Mouse (Mus musculus) midbrain, postnatal 0 days (tissue): ENCODE results near the gene Adamts17. TPM values are rescaled to one million over a fixed set of nuclear protein-coding genes. Genes with fewer than 3 reads are reported as not detected.

Experiments
- ATAC-seq: fragments of 200-750 bp; cut with Nextera tagmentation; 2 replicates; pipeline ENCODE4 v1.8.0; 2017; ENCODE audit warnings: moderate number of reproducible peaks, mild to moderate bottlenecking, moderate TSS enrichment, moderate library complexity; ENCODE audit not compliant: low FRiP score
- DNase-seq: peaks from one replicate; pipeline ENCODE4 v3.0.0-alpha.2; 2015; ENCODE audit warnings: low spot score
- H3K27ac ChIP-seq: fragments of 300-500 bp; sonication (generic); 2 replicates; pipeline ENCODE4 v1.5.1; 2014; ENCODE audit warnings: low read depth, mild to moderate bottlenecking, low read length, mixed read lengths
- H3K27me3 ChIP-seq: fragments of 300-500 bp; sonication (generic); 2 replicates; pipeline ENCODE4 v1.6.1; 2014; ENCODE audit warnings: low read length, control low read depth, mixed read lengths; ENCODE audit not compliant: insufficient read depth
- H3K36me3 ChIP-seq: fragments of 300-500 bp; sonication (generic); 2 replicates; pipeline ENCODE4 v1.6.1; 2014; ENCODE audit warnings: low read length, control low read depth, mixed read lengths; ENCODE audit not compliant: insufficient read depth
- H3K4me1 ChIP-seq: fragments of 300-500 bp; sonication (generic); 2 replicates; pipeline ENCODE4 v1.6.1; 2014; ENCODE audit warnings: mild to moderate bottlenecking, control low read depth, antibody characterized with exemption, low read length, mixed read lengths; ENCODE audit not compliant: insufficient read depth
- H3K4me2 ChIP-seq: fragments of 300-500 bp; sonication (generic); 2 replicates; pipeline ENCODE4 v1.6.1; 2014; ENCODE audit warnings: low read depth, mild to moderate bottlenecking, low read length, mixed read lengths; ENCODE audit not compliant: poor library complexity, severe bottlenecking
- H3K4me3 ChIP-seq: fragments of 300-500 bp; sonication (generic); 2 replicates; pipeline ENCODE4 v1.5.1; 2014; ENCODE audit warnings: low read depth, mild to moderate bottlenecking, low read length, moderate library complexity
- H3K9ac ChIP-seq: fragments of 300-500 bp; sonication (generic); replicated peaks from 2 replicates; pipeline ENCODE4 v1.6.1; 2014; ENCODE audit warnings: mild to moderate bottlenecking, low read length, moderate library complexity, mixed read lengths; ENCODE audit not compliant: poor library complexity, severe bottlenecking
- H3K9me3 ChIP-seq: fragments of 300-500 bp; sonication (generic); 2 replicates; pipeline ENCODE4 v1.6.1; 2016; ENCODE audit warnings: low read length, control low read depth
- CTCF ChIP-seq: IDR thresholded peaks from 2 replicates; pipeline ENCODE4 v1.5.1; 2016; ENCODE audit warnings: antibody characterized with exemption, mild to moderate bottlenecking
- WGBS: fragments of 180-500 bp; shearing (Covaris S2); extraction: QIAGEN DNeasy Blood & Tissue Kit; methylation state at CpG from one replicate; pipeline ENCODE4 v1.1.7; 2014; 5-methylcytosine and 5-hydroxymethylcytosine counted together
- polyA plus RNA-seq: library from polyadenylated mRNA; unstranded; fragments of >200 nt; fragmentation: Nextera tagmentation; extraction: Ambion mirVana; gene quantifications from 2 replicates; pipeline ENCODE4 v1.2.1, GENCODE M21; 2015
- total RNA-seq: library from RNA; depleted of rRNA; stranded (reverse); fragments of >200 nt; gene quantifications from 2 replicates; pipeline ENCODE4 v1.2.3, GENCODE M21; 2014

Gene Adamts17
- total and polyA plus RNA-seq, 2 experiments from 2014 or later: 3.2 to 13.0 TPM

GRCm38 (mm10) chr7:66970974-66971373 is 131.4 kb downstream of the Adamts17 start:
- WGBS: 80% methylated on average over 2 of the region's 2 CpGs

DNA sequence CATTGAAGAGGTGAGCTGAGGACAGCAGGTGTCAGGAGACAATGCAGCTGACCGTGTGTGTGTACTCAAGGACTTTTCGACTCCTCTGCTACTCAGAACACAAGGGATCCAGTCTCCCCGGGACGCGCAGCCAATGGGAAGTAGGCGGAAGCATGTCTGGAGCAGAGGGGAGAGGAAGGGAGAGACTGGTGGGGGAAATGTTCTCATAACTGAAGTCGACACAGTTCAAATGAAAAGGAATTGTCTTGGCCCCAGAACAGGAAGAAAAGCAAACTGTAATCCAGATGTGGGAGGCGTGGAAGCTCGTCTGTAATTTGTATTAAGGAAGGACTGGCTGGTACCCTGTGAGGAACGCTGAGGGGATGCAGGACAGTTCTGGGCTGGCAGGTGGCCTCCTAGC is 135.3 kb downstream of the Adamts17 start:
- no peaks in the 10 kb centered on the region for H3K9me3 ChIP-seq
- ATAC-seq: no peak
- 83% methylated on average over 10 of the region's 10 CpGs for WGBS

More at GRCm38 (mm10) chr7:66970974-66971373, 131.4 kb downstream of the Adamts17 start:
- no peaks in the 10 kb centered on the region for H3K27me3 ChIP-seq
- H3K4me1 ChIP-seq: peaks cover 4% of the 10 kb centered on the region; the same call in 1 of the 2 replicates
- TF ChIP-seq CTCF: no peak
- H3K9ac ChIP-seq: no peak overlapping the region
- H3K4me3 ChIP-seq: no peak overlapping the region
- DNase-seq (no peak), ATAC-seq (no peak)
- H3K36me3 ChIP-seq: no peaks in the 10 kb centered on the region
- H3K27ac ChIP-seq: no peak overlapping the region
- no peak overlapping the region for H3K4me2 ChIP-seq
- no peaks in the 10 kb centered on the region for H3K9me3 ChIP-seq

GRCm38 (mm10) chr7:66976371-66976770 is 136.8 kb downstream of the Adamts17 start:
- H3K27me3 ChIP-seq: no peaks in the 10 kb centered on the region
- no peak for DNase-seq
- 94% methylated on average over 9 of the region's 9 CpGs for WGBS

More for the DNA sequence above, 135.3 kb downstream of the Adamts17 start:
- no peak overlapping the region for H3K4me2 ChIP-seq
- no peak for DNase-seq
- H3K36me3 ChIP-seq: no peaks in the 10 kb centered on the region
- H3K9ac ChIP-seq: no peak overlapping the region
- no peak for TF ChIP-seq CTCF
- H3K27me3 ChIP-seq: no peaks in the 10 kb centered on the region
- H3K4me3 ChIP-seq: no peak overlapping the region
- no peaks in the 10 kb centered on the region; the same call in 1 of the 2 replicates for H3K4me1 ChIP-seq
- H3K27ac ChIP-seq: no peak overlapping the region

GRCm38 (mm10) chr7:66981591-66981990 is 142.1 kb downstream of the Adamts17 start:
- TF ChIP-seq CTCF: no peak
- H3K9ac ChIP-seq: no peak overlapping the region
- no peaks in the 10 kb centered on the region for H3K36me3 ChIP-seq
- H3K4me2 ChIP-seq: no peak overlapping the region
- H3K4me3 ChIP-seq: no peak overlapping the region
- WGBS: 90% methylated on average over 6 of the region's 6 CpGs
- H3K9me3 ChIP-seq: no peaks in the 10 kb centered on the region
- ATAC-seq: no peak
- DNase-seq: no peak
- H3K27me3 ChIP-seq: no peaks in the 10 kb centered on the region
- H3K27ac ChIP-seq: no peak overlapping the region
- no peaks in the 10 kb centered on the region; the same call in 1 of the 2 replicates for H3K4me1 ChIP-seq

More at GRCm38 (mm10) chr7:66976371-66976770, 136.8 kb downstream of the Adamts17 start:
- Histone ChIP-seq H3K9me3 (no peaks in the 10 kb centered on the region), H3K4me1 (no peaks in the 10 kb centered on the region; the same call in 1 of the 2 replicates), H3K4me3 (no peak overlapping the region), H3K27ac (no peak overlapping the region), H3K4me2 (no peak overlapping the region), H3K9ac (no peak overlapping the region), H3K36me3 (no peaks in the 10 kb centered on the region)
- no peak for ATAC-seq
- no peak for TF ChIP-seq CTCF

DNA sequence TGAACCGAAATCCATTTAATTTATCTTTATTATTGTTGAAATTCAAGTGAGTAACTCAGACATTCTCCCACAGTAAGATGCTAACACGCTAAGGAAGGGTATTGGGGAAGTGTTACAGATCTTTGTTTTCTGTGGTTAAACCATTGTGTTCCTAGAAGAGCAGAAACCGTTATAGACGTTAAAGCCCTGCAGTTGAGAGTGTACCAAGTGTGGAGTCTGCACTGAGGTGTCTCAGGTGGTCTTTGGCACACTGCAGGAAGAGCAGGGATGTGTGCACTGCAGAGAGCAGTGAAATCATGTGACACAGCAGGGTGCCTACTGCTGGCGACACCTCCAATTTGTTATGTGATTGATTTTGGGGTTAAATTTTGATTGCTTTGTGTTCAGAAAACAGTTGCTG is 142.5 kb downstream of the Adamts17 start:
- Histone ChIP-seq H3K4me1 (no peaks in the 10 kb centered on the region; the same call in 1 of the 2 replicates), H3K9me3 (no peaks in the 10 kb centered on the region), H3K36me3 (no peaks in the 10 kb centered on the region), H3K4me2 (no peak overlapping the region), H3K9ac (no peak overlapping the region), H3K4me3 (no peak overlapping the region), H3K27me3 (no peaks in the 10 kb centered on the region), H3K27ac (no peak overlapping the region)
- ATAC-seq (no peak), DNase-seq (no peak)
- 76% methylated on average over 5 of the region's 5 CpGs for WGBS
- TF ChIP-seq CTCF: no peak

- ATAC-seq (no peak), DNase-seq (no peak)
- Histone ChIP-seq H3K4me2 (no peak overlapping the region), H3K4me1 (no peaks in the 10 kb centered on the region), H3K4me3 (no peak overlapping the region), H3K9me3 (no peaks in the 10 kb centered on the region), H3K27ac (no peak overlapping the region), H3K9ac (no peak overlapping the region), H3K27me3 (no peaks in the 10 kb centered on the region), H3K36me3 (no peaks in the 10 kb centered on the region)
- WGBS: 94% methylated on average over 4 of the region's 4 CpGs
- no peak for TF ChIP-seq CTCF
These were observed 148.1 kb downstream of the Adamts17 start for GRCm38 (mm10) chr7:66987671-66988070.
